ENCODE assay signal across 8 mouse cellular contexts in genomic region chr13:30974247-30974630, GRCm38 (mm10). TPM values are rescaled to one million over a fixed set of nuclear protein-coding genes. Genes with fewer than 3 reads are reported as not detected.
DNase-seq lines count a peak whose midpoint lies in the region; ATAC-seq and TF ChIP-seq lines count a peak whose summit lies in the region.

No protein-coding gene starts in this region.

- H3K36me3 ChIP-seq in embryonic facial prominence, embryonic 15.5 days, result no peaks in the 10 kb centered on the region
- no peaks in the 10 kb centered on the region for H3K36me3 ChIP-seq in intestine, embryonic 15.5 days
- no peaks in the 10 kb centered on the region for H3K36me3 ChIP-seq in neural tube, embryonic 12.5 days

- peak overlapping the region; percentile 69 for H3K4me3 ChIP-seq in lung, adult 2 months (replicated peaks; ENCODE audit: extremely low read depth, low read depth, low read length)
- peak overlapping the region; percentile 78 for H3K4me3 ChIP-seq in embryonic facial prominence, embryonic 15.5 days (replicated peaks)
- H3K4me3 ChIP-seq in intestine, embryonic 15.5 days (replicated peaks), result peak overlapping the region; percentile 90
- H3K4me3 ChIP-seq in neural tube, embryonic 12.5 days, result peak overlapping the region; percentile 93

- no peak for ATAC-seq in embryonic facial prominence, embryonic 15.5 days (ENCODE audit: insufficient number of reproducible peaks, low FRiP score, low TSS enrichment, low read depth)
- ATAC-seq in intestine, embryonic 15.5 days, result peak; percentile 46
- ATAC-seq in neural tube, embryonic 12.5 days (ENCODE audit: low FRiP score, low read depth), result peak; percentile 67

- H3K4me2 ChIP-seq in embryonic facial prominence, embryonic 15.5 days (replicated peaks), result peak overlapping the region; percentile 55
- peak overlapping the region; percentile 61 for H3K4me2 ChIP-seq in intestine, embryonic 15.5 days (replicated peaks)
- peak overlapping the region; percentile 71 for H3K4me2 ChIP-seq in neural tube, embryonic 12.5 days (replicated peaks)

- peak overlapping the region; percentile 63; the same call in 1 of the 2 replicates for H3K9ac ChIP-seq in embryonic facial prominence, embryonic 15.5 days
- peak overlapping the region; percentile 95 for H3K9ac ChIP-seq in intestine, embryonic 15.5 days
- H3K9ac ChIP-seq in neural tube, embryonic 12.5 days, result peak overlapping the region; percentile 83

- no peak for TF ChIP-seq POLR2A in lung, adult 2 months (IDR thresholded peaks at IDR 0.05; ENCODE audit: borderline replicate concordance, extremely low read depth, low read depth, low read length)

- no peaks in the 10 kb centered on the region for H3K9me3 ChIP-seq in embryonic facial prominence, embryonic 15.5 days (replicated peaks)
- no peaks in the 10 kb centered on the region for H3K9me3 ChIP-seq in intestine, embryonic 15.5 days
- H3K9me3 ChIP-seq in neural tube, embryonic 12.5 days, result no peaks in the 10 kb centered on the region

- TF ChIP-seq CTCF in lung, adult 2 months (IDR thresholded peaks at IDR 0.05; ENCODE audit: insufficient read depth, low read length), result no peak

- peaks cover 2% of the 10 kb centered on the region for H3K4me1 ChIP-seq in lung, adult 2 months (ENCODE audit: control insufficient read depth, insufficient read depth, low read length)
- peaks cover 5% of the 10 kb centered on the region; the same call in 1 of the 2 replicates for H3K4me1 ChIP-seq in embryonic facial prominence, embryonic 15.5 days
- H3K4me1 ChIP-seq in intestine, embryonic 15.5 days (replicated peaks), result peaks cover 6% of the 10 kb centered on the region
- 0 out of 2 replicates have a peak, but pooled peaks cover 6% of the 10 kb centered on the region for H3K4me1 ChIP-seq in neural tube, embryonic 12.5 days

- 21% methylated on average over 5 of the region's 5 CpGs for WGBS in lung, adult 2 months
- 20% methylated on average over 5 of the region's 5 CpGs for WGBS in embryonic facial prominence, embryonic 15.5 days
- 20% methylated on average over 5 of the region's 5 CpGs for WGBS in intestine, embryonic 15.5 days
- WGBS in neural tube, embryonic 12.5 days, result 18% methylated on average over 5 of the region's 5 CpGs

- DNase-seq in lung, adult 2 months, result no peak
- DNase-seq in lung, postnatal 10 days, result no peak
- DNase-seq in layer of hippocampus, adult 9-10 months (ENCODE audit: low spot score), result no peak
- no peak for DNase-seq in layer of hippocampus, postnatal 36 days
- DNase-seq in layer of hippocampus, adult 8-10 months (ENCODE audit: low spot score in 2 of 2), result no peak

- H3K27ac ChIP-seq in embryonic facial prominence, embryonic 15.5 days (replicated peaks), result no peak overlapping the region
- H3K27ac ChIP-seq in intestine, embryonic 15.5 days, result no peak overlapping the region
- H3K27ac ChIP-seq in neural tube, embryonic 12.5 days, result no peak overlapping the region

- H3K27me3 ChIP-seq in embryonic facial prominence, embryonic 15.5 days, result no peaks in the 10 kb centered on the region
- H3K27me3 ChIP-seq in intestine, embryonic 15.5 days (replicated peaks), result no peaks in the 10 kb centered on the region
- H3K27me3 ChIP-seq in neural tube, embryonic 12.5 days (replicated peaks), result no peaks in the 10 kb centered on the region

RNA-seq across cellular contexts. Expression of gene Gm5447, which starts 0.2 kb away (rescaled TPM):
- not detected in 2 replicates for polyA plus RNA-seq in lung, adult 2 months (2012; rRNA removed)
- polyA plus RNA-seq in embryonic facial prominence, embryonic 15.5 days (2015; fragmentation: Nextera tagmentation; extraction: Ambion mirVana), result 0.24 TPM in 1 of 2 replicates, not detected in the other
- 0.13 and 0.30 TPM in 2 replicates for polyA plus RNA-seq in intestine, embryonic 15.5 days (2015; fragmentation: Nextera tagmentation; extraction: Ambion mirVana)
- 0.29 TPM in 1 of 2 replicates, not detected in the other for polyA plus RNA-seq in neural tube, embryonic 12.5 days (2016; fragmentation: Nextera tagmentation; extraction: Ambion mirVana)
- total RNA-seq in layer of hippocampus, postnatal 36 days (2021), result not detected
- total RNA-seq in layer of hippocampus, adult 8-10 months (2022), result under 1 TPM in 1 of 4 experiments, not detected in 3; 0.18 TPM

RNA-seq across cellular contexts. Expression of gene Exoc2, which starts 0.3 kb away (rescaled TPM):
- polyA plus RNA-seq in lung, adult 2 months (2012; rRNA removed), result 9.8 and 12.4 TPM in 2 replicates
- 26.3 and 27.4 TPM in 2 replicates for polyA plus RNA-seq in embryonic facial prominence, embryonic 15.5 days (2015; fragmentation: Nextera tagmentation; extraction: Ambion mirVana)
- 24.6 and 27.9 TPM in 2 replicates for polyA plus RNA-seq in intestine, embryonic 15.5 days (2015; fragmentation: Nextera tagmentation; extraction: Ambion mirVana)
- 42.5 and 45.7 TPM in 2 replicates for polyA plus RNA-seq in neural tube, embryonic 12.5 days (2016; fragmentation: Nextera tagmentation; extraction: Ambion mirVana)
- total RNA-seq in layer of hippocampus, postnatal 36 days (2021), result 10 to 100 TPM; 37.4 to 37.7 TPM
- 10 to 100 TPM; 37.6 to 42.7 (median 40.4) TPM for total RNA-seq in layer of hippocampus, adult 8-10 months (2022)

RNA-seq across cellular contexts. Expression of gene Hus1b, which starts 26.7 kb away (rescaled TPM):
- polyA plus RNA-seq in lung, adult 2 months (2012; rRNA removed), result 0.09 and 0.22 TPM in 2 replicates
- polyA plus RNA-seq in embryonic facial prominence, embryonic 15.5 days (2015; fragmentation: Nextera tagmentation; extraction: Ambion mirVana), result not detected in 2 replicates
- not detected in 2 replicates for polyA plus RNA-seq in intestine, embryonic 15.5 days (2015; fragmentation: Nextera tagmentation; extraction: Ambion mirVana)
- polyA plus RNA-seq in neural tube, embryonic 12.5 days (2016; fragmentation: Nextera tagmentation; extraction: Ambion mirVana), result not detected in 2 replicates
- total RNA-seq in layer of hippocampus, postnatal 36 days (2021), result under 1 TPM in 1 of 2 experiments, not detected in 1; 0.97 TPM
- 1 to 10 TPM in 2 of 4 experiments, under 1 TPM in 2; 0.64 to 1.1 (median 0.90) TPM for total RNA-seq in layer of hippocampus, adult 8-10 months (2022)
